Mouse (Mus musculus) liver, postnatal 0 days (tissue): ENCODE results near the gene Fbxo47.

Source experiments
- CTCF ChIP-seq: sonication (generic); IDR thresholded peaks from 2 replicates; pipeline ENCODE4 v1.5.1; 2016; ENCODE audit warnings: antibody characterized with exemption, low read depth
- EP300 ChIP-seq: IDR thresholded peaks from 2 replicates; pipeline ENCODE4 v1.6.1; 2016; ENCODE audit warnings: antibody characterized with exemption, low read depth, mild to moderate bottlenecking

GRCm38 (mm10) chr11:97812491-97812921 lies 71.4 kb downstream of the Fbxo47 start:
- no peak for TF ChIP-seq CTCF
- TF ChIP-seq EP300: no peak
